Mouse (Mus musculus) embryonic fibroblast, embryonic 13.5 days (primary cell): ENCODE data around the gene Cacna2d1.

Experiments used
- CTCF ChIP-seq: IDR thresholded peaks from 2 replicates; pipeline ENCODE4 v1.5.1; 2011; ENCODE audit warnings: mild to moderate bottlenecking, control low read depth, low read length, moderate library complexity, borderline replicate concordance; ENCODE audit not compliant: insufficient read depth
- POLR2A ChIP-seq: IDR thresholded peaks from 2 replicates; pipeline ENCODE4 v1.6.1; 2011; ENCODE audit warnings: low read depth, mild to moderate bottlenecking, control low read depth, low read length, moderate library complexity

DNA sequence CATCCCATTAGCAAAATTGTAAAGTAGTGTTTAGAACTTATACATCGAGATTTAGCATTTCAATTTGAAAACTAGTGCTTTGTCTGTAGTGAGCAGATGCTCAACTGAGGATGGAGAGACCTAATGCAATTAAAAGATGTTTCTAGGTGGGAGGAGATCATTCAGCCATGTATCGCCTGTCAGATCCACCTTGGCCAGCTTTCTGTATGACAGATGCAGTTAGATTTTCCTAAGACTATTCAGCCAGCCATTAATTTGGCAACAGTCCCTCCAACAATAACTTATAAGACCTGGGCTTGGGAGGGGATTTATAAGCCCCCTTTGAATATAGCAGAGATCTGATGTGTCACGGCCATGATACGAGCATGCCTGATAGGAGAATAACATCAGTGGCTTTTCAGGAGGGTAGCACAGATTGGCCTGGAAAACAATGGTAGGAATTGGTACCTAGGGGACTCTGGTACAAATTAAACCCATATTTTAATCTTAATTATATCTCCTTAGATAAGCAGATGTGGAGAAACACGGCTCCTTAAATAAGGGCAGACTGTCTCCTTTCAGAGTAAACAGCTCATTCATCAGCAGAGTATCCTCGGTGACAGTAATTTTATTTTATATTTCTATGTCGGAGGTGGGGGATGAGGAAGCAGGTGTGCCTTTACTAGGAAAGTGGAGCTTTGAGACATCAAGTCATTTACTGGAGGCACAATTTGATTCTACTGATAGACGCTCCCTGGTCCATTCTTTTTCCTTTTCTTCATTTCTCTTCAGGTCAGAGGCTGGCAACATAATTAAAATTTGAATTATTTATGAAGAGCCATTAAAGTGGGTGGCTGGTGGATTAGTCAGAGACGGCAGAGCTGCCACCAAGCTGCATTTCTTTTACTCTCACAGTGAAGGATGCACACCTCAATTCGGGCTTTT, 152.8 kb downstream of the Cacna2d1 start:
- no peak for TF ChIP-seq CTCF
- no peak for TF ChIP-seq POLR2A
